Mouse (Mus musculus) cerebellum, adult 11-12 months (tissue): ENCODE measurements around the gene Snx32.

ENCODE experiments used
- DNase-seq: peaks from one replicate; pipeline ENCODE4 v3.0.0; 2022

The Snx32 gene

DNA sequence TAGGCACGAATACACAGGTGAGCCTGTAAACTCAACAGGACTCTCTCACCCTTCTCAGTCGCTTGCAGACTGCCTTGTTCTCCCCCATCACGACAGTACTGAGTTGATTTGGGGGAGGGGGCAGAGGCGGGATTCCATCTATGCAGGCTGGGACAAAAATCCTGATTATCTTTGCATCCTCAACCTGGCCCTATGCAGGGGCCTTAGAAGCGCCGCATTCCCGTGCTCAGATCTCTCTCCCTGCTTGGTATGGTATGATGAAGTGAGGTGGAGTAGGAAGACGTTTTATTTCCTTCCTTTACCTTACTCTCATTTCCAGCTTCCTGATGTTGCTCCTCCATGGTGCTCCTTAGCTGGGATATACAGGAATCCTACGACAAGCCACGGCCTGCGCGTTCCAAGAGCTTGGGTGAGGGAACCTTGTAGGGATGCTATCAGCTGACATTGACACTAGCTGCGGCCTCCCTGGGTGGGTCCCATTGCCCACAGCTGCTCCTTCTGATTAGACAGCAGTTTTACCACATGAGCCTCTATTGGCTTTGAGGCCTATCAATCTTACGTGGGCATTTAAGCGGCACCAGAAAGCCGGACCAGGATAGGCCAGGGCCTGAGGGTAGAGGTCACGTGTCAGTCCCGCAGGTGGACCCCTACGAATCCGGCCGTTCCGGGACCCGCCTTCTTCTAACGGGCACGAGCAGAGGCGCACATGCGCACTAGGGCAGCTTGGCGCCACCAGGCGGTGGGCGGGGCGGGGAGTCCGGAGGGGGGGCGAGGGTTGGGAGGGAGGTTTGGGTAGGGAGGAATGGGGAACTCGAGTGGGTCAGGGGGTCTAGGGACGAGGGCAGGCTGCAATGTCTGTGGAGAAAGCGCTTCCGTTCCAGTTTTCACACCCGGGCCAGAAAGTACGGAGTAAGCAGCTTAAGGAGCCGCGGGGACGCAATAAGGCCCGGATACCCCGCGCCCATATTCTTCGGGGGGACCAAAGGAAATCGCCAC, at the start of gene Snx32:
Snx32 (minus strand) TSS at position 508 of the 996 bp plus-strand sequence.
- DNase-seq = peak; percentile 100

DNA sequence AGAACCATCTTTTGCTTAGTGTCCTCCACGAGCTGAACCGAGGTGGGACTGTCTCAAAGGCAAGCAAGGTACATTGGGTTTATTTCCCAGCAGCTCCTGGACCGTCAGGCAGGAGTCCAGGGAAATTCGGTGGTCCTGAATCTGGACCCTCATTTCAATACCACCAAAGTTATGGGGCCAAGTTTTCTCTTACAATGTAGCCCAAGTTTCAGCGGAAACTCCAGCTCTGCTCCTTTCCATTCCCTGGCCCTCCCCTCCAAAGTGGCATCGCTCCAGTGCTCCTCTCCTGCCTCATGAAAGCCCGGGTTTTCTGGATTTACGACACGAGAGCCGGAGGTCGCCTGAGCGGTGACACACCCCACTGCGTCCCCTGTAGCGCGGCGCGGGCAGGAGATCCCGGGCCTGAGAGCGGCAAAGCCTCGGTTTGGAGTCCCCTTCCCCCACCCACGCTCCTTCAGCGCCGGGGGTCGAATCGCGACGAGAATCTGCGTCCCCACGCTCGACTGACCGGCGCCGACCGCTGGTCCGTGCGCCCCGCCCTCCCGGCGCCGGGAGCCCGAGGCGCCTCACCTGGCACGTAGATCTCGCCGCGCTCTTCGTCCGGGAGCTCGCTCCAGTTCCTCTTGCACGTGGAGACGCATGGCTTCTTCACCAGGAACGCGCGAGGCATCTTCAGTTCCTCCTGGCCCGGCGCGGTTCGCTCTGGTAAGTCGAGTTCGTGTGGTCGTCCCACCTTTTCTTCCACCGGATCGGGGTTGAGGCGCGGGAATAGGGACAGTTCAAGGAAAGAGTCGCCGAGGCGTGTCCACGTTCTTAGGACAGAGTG, 49.5 kb upstream of the Snx32 start:
- DNase-seq = no peak

DNA sequence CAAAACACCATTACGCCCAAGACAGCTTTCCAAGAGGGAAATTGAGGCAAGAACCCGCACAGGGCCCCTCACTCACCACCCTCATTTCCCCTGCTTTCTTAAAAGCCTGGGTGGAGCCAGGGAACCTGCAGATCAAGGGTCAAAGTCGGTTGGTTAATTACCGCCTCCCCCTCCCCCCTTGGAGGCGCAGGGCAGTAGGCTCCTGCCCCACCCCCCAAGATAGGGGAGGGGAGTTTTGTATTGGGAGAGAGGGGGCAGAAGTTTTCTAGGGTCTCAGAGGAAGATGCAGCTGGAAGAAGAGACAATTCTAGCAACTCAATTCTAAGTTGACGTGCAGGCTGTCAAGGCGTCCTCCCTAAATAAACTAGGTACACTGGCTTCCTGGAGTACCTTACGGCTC, 48.9 kb upstream of the Snx32 start:
- DNase-seq = no peak

DNA sequence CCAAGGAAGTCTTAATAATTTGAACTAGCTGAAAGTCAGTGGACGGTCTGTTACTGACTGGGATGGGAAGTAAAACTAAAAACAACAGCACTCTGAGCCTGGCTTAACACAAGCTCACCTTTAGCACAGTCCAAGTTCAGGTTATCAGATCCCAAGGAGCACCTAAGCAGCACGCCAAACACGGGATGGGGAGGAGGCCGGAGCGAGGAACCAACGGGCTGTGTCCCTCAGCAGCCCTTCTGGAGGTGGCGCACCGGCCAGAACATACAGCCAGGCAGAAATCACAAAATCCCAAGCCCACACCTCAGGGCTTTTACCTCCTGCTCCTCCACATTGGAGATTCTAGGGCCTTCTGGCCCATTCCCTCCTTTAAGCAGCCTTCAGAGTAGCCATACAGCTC, 48.4 kb upstream of the Snx32 start:
- no peak for DNase-seq

DNA sequence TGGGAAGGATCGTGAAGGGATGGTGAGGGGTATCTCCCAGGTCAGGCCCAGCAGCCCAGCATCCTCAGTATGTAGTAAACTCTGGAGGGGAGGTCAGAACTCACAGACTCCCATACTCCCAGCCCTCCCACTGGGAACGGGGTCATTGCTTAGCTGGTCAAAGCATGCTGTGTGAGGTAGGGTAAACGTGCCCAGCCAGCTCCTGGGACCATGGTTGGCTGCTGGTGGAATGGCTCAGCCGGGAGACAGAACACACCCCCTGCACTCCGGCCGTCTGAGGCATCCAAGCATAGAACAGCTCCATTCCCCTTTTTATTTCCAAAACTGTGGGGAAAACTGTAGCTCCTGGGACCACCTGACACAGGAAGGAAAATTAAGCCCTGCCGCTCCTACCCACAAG, 47.8 kb upstream of the Snx32 start:
- DNase-seq = no peak

DNA sequence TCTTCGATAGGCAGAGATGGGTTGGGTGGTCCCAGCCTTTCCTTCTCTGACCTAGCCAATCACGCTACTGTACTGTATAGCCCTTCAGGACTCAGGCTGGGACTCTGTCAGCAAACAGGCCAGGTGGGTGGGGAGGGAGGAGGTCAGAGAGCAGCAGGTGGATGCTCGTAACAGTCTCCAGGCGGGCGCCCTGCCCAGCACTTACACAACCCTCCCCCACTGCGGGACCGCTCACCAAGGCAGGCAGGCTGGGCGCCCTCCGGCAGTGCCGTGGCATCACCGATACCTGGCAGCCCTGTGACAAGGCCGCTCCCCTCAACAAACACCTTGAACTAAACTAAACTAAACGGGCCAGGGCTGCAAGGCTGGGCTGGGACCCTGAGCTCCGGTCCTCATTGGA, 43.9 kb upstream of the Snx32 start:
- DNase-seq = no peak

DNA sequence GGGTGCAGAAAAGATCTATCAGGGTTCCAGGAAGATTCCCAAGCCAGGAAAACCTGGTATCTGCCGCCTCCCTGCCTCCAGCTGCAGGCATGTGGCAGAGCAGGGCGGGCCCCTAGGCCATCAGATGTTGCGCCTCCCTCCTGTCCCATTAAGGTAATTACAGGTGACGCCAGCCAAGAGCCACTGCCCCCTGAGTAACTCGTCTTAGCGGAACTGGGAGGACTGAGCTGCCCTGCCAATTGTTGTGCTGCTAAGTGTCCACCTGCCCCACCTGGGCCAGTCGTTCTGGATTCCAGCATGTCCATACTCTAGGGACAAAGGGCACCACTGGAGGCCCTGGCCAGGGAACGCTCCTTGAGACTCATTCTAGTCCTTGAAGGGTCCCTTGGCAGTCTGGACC, 43.5 kb upstream of the Snx32 start:
- DNase-seq = no peak

DNA sequence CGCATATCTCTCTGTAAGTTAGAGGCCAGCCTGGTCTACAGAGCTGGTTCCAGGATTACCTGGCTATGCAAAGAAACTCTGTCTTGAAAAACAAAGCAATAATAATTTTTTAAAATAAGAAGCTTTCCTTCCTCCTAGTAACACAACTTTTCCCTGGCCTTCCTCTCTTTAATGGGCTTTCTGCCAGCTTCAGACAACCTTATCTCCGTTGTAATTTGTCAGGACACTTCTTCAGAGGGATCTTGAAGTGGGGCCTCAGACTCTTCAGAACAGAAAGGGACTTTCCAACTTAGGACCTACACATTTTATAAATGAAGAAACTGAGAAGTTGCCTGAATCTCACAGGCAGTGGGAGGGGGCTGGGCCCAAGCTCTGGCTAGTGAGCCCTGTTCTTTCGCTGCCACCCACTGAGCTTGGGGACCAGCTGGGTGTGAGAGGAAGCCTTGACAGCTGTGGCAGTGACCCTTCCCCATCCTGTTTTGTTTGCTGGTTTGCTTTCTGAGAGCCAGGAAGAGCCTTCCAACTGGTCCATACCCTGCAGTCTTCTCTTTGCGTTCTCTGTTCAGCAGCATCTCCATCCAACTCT, 37.2 kb upstream of the Snx32 start:
- DNase-seq = no peak

DNA sequence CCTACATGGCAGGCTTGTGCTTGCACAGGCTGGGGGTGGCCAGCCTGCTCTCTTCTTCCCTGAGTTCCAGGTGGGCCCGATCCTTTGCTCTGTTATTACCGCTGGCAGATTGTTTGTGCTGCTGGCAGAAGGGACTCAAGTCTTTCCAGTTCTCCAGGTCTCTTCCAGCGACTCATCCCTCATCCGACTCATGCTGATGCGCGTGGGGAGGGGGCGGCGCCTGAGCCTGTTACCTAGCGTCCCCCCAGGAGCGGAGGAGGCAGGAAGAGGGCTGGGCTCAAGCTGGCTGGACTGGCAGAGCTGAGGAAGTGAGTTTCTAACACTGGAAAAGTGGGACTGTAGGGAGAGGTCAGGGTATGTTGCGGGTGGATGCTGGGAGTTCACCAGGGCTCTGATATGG, 33.7 kb upstream of the Snx32 start:
- no peak for DNase-seq

DNA sequence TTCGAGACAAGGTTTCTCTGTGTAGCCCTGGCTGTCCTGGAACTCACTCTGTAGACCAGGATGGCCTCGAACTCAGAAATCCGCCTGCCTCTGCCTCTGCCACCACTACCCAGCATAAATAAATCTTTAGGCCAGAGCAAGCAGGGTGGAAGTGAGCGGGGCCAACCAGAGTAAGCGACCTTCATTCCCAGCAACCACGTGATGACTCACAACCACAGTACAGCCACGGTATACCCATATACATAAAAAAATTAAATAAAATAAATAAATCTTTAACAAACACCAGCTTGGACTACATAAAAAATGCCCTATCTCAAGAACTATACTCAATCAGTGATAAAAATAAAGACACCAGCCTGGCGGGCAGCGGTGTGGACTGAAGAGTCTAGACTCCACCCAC, 33.0 kb upstream of the Snx32 start:
- no peak for DNase-seq

DNA sequence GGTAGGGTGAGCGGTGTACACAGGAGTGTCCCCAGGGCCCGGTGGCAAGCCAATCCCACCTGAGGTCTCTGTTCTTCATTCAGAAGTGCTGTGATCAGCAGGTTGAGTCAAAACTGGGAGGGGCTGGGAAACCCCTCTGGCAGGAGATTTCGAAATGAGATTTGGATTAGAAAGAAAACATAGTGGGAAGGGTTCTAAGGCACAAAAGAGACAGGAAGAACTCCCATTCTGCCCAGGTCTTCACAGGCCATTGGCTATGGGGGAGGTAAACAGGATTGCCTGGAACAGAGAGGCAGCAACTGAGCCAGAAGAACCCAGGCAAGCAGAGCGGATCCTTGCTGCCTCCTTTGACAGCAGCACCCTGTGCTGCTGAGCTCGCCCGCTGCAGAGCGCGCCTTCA, 28.4 kb upstream of the Snx32 start:
- DNase-seq = no peak

DNA sequence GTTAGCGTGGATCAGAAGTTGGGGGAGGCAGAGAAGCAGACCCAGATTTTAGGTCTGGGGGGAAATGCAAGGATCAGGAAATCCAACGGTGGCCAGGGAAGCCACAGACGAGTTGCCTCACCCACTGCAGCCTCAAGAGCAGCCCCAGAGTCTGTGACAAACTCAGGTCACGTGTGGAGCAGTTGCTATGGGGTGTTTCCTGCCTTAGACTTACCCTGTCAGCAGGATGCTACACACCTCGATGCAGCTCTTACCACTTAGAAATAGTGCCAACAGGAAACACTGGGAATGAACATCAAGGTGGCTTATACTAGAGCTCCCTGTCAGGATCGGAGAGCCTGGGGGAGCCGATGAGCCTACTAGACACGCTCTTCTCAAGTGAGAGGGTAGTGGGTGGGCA, 22.2 kb upstream of the Snx32 start:
- no peak for DNase-seq

DNA sequence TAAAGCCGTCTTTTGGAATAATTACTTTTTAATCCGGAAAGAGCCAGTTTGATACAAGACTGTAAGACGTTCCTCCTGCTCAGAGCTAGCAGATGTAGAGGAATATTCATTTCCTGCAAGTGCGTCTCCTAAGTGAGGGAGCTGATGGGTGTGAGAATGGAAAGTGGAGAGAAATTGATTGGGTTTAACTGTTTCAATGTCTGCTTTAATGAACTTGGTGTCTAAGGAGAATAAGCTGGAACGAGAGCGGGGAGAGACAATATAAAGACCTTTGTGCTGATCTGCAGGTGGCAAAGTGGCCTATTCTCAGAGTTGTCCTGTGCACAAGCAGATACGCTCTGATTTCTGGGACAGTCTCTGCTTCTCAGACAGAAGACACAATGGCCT, 19.8 kb upstream of the Snx32 start:
- DNase-seq = no peak

DNA sequence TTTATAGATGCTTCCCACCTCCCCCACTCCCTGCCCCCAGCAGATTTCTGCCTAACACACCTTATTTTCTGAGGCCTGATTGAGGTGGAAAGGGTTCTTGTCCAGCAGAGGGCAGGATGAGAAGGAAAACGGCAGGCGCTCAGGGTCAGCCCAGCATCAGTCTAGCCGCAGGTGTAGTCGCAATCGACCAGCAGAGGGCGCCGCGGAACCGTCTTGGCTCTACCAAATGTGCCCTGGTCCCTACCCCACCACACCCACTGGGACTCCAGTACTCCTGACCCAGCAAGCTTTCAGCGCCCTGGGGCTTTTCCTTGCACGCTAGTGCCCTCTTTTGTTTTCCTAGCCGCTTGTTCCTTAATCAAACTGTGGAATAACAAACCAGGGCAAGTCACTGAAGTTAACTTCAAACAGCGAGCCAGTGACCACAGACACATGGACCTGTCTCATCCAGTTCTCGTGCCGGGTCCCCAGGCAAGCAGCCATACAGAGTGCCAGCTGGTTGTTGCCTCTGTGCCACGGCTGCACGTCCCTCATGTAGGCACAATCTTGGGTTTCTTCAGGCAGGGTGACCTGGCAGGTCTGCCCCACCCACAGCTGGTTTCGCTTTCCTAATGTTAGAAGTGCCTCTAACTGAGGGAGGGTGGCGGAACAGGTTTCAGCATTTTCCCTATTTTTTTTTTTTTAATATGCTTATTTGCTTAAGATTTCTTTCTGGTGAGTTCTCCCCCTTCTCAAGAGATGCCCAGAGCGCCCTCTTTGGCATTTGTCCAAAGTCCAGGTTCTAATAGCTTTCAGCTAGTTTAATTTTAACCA, 19.2 kb upstream of the Snx32 start:
- peak; percentile 93 for DNase-seq

DNA sequence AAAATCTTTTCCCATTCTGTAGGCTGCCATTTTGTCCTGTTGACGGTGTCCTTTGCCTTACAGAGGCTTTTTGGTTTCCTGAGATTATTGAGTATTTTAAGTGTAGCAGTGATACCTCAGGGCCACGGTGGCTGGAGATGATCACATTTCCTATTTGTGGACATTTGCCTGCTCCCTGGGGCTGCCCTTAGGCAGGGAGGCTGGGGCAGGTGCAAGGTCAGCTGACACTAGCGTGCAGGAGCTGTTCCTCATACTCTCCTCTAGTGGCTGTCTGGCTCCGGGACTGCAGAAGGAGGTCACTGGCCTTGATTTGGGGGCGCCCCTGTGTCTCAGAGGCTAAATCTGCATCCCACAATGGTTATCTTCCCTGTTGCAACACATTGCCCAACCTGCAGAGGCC, 14.9 kb upstream of the Snx32 start:
- DNase-seq = no peak

DNA sequence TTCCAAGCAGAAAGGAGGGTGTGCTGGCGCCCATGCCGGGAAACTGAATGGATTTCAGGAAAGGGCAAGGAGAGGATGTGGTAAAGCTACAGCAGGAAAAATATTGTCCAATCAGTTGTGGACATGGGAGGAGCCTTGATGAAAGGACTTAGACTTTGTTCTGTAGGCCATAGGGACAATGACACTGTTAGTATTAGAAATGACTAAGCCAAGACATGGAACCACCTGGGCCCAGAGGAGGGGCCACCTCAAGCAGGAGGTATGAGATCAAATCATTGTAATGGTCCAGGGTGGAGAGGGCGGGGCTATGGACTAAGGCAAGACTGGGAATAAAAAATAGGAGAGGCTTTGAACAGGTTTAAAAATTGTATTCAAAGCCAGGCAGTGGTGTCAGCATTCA, 8.4 kb upstream of the Snx32 start:
- DNase-seq = no peak

DNA sequence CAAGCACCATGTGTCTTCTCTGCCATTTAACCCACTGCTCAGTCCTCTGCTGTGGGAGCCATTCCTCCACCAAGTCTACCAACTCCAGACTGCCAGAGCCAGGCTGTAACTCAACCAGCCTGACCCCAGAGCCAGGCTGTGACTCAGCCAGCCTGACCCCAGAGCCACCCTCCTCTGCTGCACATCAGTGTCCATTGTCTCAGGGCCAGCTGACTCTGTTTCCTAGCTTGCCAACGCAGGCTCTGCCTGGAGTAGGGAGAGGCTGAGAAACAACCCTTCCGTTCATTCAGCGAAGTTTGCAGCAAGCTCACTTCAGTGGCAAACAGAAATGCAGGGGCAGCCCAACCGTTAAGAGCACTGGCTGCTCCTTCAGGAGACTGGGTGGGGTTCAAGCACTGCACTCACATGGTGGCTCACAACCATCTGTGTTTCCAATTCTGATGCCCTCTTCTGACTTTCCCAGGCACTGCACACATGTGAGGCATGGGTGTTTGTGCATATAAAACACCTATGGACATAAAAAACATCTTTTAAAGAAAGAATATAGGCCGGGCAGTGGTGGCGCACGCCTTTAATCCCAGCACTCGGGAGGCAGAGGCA, 6.7 kb upstream of the Snx32 start:
- DNase-seq = no peak

DNA sequence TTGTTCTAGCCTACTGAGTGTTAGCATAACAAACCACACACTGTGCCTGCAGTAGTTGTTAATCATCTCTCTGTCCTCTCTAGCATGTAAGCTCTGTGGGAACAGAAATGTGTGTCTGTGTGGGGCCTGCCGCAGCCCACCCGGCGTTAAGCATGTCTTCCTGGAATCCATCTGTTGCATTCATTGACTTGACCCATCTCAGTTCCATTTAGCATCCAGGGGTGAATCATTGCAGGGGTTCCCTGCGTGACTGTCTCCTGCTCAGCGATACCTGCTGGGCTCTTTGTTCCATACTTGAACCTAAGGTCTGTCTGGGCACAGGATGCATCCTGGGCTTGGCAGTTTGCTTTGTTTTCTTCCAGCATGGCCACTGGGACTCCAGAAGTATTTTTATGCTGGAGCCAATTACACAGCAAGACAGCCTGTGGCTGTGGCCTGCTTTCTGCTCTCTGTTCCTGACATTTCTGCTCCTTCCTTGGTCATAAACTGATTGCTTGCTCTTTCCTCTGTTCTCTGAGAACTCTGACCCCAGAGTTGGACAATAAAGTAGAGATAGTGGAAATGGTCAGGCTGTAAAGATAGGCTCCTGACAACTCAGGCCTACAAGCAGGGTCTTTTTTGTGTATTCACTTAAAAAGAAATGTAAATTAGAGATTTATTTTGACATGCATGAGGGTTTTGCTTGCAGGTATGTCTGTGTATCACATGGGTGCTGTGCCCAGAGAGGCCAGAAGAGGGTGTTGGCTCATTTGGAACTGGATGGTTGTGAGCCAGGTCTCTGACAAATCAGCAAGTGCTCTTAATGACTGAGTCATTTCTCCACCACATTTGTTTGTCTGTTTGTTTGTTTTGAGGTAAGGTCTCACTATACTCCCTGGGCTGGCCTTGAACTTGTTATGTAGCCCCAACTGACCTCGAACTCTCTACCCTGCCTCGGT, 5.8 kb upstream of the Snx32 start:
- no peak for DNase-seq

DNA sequence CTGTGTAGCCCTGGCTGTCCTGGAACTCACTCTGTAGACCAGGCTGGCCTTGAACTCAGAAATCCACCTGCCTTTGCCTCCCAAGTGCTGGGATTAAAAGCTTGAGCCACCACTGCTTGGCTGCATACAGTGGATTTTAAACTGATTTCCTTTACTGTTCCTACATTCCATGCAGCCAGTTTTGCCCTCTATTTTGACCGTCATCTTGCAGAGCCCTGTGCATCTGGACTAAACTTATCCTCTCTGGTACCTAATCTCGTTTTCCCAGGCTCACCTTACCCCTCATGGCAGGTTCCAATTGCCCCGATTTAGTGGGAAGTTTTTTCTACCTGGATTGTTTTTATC, 2.6 kb upstream of the Snx32 start:
- no peak for DNase-seq

DNA sequence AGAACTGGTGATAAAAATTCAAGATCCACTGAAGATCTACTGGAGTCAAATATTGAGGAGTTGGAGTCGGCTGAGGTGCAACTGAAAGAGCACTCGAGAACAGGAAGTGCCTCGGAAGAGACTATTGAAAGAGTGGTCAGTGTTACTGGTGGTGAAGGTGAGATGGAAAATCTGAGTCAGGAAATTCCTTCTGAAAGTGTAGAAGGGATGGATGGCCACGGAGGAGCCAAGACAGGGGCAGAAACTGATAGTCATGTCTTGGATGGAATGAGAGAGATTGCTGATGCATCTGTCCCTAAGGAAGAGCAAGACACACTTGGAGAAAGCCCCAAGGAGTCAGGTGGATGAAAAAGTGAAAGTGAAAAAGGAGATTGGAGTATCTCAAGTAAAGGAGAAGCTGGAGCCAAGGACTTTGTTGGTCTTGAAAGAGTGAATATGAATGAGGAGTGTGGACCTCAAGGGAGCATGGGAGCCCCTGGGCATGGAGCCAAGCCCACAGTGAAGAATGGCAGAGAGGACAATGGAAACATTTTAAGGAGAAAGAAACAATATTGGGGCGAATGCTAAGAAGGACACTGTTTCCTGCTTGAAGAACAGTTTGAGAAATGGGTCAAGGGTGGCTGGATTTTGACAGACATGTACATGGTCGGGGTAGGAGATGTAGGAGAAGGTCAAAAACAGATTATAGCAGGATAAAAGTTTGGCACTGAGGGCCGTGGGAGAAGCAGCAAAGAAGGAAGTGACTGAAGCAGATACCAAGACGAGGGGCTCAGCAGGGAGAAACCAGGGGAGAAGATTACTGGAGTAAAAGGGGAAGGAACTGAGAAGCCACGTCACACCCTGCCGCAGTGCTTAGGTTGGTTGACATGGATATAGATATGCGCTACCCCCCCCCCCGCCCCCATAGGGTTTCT, 2.0 kb upstream of the Snx32 start:
- DNase-seq = no peak
